Mouse (Mus musculus) frontal cortex, postnatal 36 days (tissue): ENCODE measurements around the gene Ntm.

Experiments used
- DNase-seq, 2 experiments: peaks; one replicate each; pipeline ENCODE4 v3.0.0; 2022; ENCODE audit warnings: low spot score in 2 of 2

Ntm gene

DNA sequence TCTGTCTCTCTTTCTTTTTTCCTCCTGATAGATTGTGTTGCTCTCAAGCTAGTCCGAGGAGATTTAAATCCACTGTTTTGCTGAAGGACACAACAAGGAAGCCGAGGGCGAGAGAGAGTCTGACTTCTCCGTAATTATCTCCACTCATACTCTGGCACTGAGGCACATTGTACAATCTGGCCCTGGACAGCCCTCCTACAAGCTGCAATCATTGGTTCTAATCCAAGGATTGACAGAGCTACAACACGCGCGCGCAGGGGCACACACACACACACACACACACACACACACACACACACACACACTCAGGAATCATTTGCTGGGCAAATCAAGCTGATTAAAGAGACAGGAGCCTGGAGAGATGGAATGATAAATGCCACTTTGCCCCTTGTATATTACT is at the start of gene Ntm:
Gene Ntm (minus strand): TSS at position 164 of the 400 bp plus-strand sequence.
- DNase-seq, result peak; percentile 62 to 77

DNA sequence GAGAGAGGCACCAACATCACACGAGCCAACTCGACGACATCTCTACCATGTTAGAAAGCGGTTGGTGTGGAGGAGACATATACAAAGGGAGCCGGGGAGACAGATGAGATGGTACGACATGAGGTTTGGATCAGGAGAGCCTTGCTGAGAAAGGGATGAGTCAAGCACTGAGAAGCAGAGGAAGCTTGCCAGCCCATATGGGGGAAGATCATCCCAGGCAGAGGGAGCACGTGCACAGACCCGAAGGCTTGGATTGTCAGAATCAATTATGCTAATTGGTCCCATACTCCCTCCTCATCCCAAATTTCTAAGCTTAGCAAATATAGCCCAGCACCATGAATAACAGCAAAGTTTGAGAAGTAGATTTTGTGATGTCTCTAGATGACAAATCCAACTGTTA is 42.8 kb upstream of the Ntm start:
- DNase-seq, result peak; percentile 43 to 49

DNA sequence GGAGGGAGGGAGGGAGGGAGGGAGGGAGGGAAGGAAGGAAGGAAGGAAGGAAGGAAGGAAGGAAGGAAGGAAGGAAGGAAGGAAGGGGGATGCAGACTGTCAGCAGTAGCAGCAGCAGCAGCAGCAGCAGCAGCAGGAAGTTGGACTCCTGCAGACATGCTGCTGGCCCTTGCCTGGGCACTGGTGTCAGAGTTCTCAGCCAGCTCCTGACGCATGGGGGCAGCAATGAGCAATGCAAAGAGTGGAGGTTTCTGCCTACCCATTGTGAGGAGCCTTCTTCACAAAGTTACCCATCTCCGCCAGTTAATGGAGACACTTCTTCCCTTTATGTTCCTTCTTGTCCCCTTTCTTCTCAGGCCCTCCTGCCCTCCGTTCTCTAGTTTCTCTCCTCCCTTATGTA is 40.7 kb upstream of the Ntm start:
- peak; percentile 83 to 89 for DNase-seq

DNA sequence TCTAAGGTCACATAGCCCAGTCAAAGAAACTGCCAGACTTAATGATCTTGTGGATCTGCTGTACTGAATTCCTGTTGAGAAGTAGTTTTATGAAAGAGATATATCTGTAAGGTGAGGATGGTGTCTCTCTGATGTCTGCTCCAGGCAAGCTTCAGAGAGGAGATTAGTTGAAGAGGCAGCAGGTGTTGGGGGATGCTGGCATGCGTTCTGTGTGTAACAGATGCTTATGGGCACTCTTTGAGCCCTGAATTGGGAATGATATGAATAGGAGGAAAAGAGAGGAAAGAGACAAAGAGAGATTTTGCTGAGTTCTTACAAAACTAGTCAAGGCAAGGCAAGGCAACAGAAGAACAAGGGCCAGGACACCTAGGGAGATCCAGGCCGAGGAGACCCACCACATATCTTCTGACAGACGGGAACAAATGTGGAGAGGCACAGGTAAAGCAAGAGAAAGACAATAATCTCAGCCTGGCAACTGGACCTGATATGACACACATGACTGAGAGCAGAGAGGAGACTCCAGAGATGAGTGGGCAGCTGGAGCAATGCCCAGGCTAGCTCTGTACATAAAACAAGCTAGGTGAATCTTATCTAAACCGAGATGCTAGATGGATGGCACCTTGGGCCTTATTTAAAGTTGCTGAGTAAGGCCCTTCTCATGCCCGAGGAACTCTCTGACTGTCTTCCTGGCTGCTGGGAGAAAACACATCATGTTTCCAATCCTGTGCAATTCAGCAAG is 18.4 kb upstream of the Ntm start:
- no peak for DNase-seq

DNA sequence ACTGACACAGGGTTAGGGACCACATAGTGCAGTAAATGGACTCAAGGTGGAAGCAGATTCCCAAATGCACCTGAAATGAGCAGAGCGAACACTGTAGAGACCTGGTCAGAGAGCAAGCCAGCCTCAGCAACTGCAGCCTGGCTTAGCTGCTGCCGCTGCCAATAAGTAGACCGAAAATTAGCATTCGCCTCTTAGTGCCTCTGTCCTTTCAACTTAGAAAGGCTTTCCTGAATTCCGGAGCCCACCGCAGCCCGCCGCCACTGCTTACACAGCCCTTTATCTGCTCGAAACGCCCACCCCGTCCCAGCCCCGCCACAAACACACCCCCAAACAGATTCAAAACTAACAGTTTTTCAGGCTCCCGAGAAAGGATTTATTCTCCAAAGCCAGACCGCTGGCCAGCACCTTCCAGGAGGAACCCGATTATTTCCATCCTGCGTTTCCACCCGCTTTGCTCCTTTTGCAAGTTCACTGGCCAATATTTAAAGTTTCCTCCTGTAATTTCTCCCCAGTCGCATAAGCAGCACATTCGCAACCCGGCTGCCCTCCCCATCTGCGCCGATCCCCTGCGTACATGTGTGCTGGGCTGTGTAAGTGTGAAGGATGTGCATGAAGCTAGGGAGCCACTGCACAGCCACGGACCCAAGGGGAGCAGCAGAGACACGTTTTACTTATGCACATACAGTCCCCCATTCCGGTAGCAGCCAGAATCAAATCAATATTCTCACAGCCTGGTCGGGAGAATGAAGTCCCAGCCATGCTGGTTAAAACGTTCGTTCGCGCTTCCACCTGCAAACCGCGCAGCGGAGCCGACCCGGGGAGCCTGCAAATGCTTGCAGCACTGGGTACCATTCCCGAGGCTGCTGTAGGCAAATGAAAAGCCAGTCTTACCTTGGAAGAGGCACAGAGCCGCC is 730 bp downstream of the Ntm start:
- DNase-seq, result peak; percentile 61 to 62

DNA sequence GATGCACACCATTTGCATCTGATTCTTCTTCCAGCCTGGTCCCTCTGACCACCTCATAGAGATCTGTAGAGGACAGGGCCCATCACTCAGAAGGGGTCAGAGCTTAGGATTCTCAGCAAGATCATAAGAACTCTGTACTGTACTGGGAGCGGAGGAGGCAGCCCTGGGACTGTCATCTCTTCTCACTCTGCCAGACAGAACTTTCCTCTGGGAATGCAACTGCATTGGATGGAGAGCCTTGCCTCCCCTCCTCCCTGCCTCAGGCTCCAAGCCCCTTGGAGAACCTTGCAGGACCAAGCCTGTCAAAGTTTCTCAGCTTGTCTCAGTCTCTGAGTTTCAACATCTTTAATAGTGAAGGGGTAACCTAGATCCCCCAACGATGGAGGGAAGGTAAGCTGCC is 1.4 kb downstream of the Ntm start:
- DNase-seq, result no peak

DNA sequence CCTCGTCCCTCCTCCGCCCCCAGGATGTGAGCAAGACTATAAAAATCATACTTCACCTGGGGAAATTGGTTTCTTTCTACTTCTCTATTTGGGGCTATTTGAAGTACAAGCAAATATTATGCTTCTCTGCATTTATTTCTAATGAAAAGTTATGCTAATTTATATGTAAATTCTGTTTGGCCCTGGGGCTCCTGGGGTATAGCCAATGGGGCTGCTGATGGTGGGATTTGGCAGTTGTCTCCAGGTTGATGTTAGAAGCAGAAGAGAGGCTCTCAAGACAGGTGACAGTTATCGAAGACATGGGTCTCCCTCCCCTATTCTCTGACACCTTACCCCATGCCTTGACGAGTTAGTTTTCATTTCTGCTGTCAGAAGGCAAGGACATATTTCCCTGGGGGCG is 2.2 kb downstream of the Ntm start:
- no peak for DNase-seq

DNA sequence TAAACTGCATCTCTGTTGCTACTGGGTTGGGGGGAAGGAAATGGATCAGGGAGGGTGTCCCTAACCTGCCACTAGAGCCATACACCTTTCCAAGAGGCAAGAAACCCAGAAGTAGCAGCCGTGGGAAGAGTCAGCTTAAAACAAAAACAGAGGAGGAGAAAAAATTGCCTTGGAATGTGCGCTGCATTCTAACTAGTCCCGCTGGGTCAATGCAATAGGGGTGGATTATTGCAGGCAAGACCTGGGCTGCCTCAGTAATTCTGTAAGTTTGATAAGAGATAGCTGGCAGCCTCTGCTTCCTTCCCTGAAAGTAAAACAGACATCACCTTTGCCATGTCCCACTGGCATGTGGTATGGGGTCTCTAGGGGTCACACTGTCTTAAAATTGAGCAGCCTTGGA is 2.7 kb downstream of the Ntm start:
- no peak for DNase-seq

DNA sequence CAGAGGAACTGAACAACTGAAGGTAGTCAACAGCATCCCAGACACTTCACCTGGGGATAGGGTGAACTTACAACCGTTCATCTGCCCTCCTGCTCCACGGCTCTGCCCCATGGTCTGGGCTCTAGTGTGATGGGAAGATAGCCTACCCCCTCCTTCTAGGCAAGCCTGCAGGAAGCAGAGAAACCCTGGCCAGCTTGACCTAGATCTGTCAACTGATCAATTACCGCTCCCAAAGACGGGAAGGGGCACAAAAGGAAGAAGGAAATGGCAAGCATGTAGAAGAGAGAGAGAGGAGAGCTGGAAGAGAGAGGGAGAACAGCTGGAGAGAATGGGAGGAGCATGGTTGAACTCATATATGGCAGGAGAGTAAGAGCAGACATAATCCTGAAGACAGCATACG is 6.0 kb downstream of the Ntm start:
- no peak for DNase-seq

DNA sequence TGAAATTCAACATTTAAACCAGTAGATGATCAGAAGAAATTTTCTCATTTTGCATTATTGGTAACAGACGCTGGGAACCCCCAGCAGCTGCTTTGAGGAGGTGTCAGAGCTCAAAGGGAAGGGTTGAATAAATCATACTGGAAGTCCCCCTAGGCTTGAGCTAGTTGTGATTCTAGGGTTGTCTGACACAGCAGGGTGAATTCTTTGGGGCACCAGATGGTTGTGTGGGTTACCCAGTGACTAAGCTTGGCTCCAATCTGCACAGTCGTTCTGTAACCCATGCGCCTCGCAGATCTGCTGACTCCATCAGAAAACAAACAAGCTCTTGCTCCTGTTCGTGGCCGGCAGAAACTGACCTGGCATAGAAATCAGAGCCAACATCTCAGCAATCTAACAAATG is 8.9 kb downstream of the Ntm start:
- peak; percentile 58 to 71 for DNase-seq

DNA sequence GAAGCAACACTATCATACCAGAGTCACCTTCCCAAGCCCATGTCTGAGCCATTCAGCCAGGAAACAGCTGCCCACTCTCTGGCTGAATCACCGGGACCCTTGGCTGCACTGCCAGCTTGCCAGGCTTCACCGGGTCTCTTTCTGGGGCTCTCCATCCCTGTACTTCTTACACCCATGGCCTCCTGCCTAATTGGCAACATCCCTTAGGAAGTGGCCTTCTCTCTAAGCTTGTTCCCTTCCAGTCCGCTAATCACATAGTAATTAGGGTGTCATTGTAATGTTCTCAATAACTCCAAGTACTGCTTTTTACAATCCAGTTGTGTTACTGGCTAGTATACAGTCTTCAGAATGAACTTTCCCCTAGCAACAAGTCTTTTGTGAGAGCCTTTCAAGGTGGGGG is 13.9 kb downstream of the Ntm start:
- no peak for DNase-seq

DNA sequence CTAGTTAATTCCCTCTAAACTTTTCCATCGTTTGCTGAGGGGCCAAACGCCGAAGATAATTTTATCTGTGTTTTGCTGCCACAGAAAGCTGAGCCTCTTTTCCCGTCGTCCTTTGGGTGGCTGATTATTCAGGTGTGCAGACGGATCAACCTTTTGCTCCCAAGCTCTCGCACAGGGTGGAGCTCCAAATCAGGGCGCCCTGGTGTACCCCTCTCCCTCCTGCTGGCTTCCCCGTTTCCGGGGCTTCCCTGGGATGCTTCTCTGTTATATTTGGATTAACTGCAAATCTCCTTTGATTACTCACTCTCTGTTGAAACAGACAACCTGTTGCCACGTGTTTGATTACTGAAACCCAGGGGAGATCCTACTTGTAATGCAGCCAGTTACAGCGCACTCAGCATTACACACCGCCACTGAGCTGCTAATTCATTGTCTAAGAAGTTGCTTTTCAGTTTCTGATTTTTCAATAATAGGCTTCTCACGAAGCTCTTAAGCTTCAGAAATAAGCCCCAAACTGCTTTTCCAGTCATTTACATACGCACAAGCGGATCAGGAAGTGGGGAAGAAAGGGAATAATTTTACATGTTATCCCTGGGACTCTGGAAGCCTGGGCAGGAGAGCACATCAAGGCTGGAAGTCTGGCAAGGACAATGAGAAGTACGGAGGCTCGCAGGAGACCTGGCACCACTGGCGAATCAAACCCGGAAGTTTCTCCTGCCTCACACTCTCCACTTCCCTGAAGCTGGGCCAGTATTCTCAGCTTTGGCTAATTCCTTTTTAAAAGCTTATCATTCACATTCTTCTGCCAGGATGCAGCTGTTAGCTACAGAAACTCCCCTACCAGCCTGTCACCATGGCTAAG is 19.5 kb downstream of the Ntm start:
- DNase-seq, result no peak

DNA sequence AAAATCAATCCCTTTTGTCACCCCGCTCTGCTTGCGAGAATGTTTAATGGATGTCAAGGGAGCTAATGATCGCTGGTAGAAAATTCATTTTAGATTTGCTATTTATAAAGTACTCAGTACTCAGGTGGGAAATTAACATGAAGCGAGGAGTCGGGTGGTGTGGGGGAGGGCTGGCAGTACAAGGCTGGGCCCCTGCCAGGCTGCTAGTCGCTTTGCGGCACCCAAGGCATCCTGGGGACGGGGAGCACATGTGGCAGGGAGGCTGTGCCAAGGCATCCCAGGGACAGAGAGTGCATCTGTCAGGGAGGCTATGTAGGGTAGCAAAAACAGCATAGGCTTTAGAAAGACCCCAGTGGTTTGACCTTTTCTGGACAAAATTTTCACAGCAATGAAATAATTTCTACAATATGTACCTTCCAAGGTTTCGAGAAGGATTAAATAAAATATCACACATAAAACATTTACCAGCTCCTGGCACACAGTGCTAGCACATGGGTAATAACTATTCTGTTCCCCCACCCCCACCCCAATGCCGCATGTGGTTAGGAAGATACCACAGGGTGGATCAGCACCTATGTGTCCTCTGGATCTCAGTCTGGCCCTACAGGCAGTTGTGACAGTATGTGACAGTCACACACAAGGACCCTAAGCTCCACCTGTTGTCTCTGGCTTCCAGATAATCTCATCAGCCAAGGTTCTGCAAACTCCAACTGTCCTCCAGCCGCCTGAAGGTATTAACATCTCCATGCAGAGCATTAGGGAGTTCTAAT is 20.6 kb downstream of the Ntm start:
- peak in 1 of 2 experiments; percentile 48 for DNase-seq

DNA sequence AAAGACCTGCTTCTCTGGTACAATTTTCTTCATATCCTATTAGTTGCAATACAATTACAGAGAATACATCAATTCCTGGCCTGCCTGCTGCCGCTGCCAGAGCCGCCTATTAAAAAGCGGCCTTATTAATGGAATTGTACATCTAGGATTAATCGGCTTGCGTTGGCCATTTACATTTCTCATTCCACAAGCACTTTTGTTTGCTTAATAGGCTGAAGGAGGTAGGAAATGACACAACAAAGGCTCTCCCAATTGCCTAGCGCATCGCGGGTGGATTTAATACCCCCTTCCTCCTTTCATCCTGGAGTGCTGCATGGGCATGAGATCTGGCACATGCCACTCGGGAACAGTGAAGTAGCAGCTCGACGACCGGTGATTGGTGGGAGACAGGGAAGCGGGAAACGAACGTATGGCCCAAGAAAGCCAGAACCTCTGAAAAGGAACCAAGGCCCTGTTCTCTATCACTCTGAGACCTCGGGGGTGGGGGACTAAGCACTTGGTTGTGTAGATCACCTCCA is 23.4 kb downstream of the Ntm start:
- no peak for DNase-seq

DNA sequence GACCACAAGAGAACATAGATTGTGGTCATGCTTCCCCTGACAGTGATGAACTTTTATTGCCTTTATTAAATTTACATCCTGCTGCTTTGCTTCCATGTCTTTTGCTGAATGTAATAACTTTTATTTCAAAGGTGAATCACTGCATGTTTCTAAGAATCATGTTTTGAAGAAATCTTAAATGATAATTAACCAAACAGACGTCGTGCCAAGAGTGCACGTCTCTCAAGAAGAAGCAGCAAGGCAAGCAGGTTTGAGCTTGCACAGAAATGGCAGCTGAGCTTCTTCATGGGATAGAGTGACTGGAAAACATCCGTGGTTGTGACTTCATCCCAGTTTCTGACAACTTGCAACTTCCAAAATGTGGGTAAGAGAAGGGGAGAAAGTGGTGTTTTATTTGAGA is 34.1 kb downstream of the Ntm start:
- DNase-seq, result no peak

DNA sequence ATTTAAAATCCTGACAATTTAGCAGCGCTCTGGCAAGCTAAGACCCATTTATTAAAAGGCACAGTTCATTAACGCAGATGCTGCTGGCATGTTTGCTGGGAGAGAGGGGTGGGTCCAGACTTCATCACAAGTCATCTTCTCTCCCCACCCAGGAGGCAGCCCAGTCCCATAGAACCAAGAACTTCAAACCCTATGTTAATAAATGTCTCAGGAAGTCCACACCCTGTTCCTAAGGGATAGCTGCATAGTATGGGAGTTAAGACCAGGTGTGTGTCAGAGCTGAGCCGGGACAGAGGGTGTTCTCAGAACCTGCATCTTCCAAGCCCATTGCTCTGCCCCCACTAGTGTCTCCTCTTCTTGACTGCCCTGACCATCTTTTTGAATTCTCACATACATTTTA is 37.6 kb downstream of the Ntm start:
- DNase-seq, result no peak

DNA sequence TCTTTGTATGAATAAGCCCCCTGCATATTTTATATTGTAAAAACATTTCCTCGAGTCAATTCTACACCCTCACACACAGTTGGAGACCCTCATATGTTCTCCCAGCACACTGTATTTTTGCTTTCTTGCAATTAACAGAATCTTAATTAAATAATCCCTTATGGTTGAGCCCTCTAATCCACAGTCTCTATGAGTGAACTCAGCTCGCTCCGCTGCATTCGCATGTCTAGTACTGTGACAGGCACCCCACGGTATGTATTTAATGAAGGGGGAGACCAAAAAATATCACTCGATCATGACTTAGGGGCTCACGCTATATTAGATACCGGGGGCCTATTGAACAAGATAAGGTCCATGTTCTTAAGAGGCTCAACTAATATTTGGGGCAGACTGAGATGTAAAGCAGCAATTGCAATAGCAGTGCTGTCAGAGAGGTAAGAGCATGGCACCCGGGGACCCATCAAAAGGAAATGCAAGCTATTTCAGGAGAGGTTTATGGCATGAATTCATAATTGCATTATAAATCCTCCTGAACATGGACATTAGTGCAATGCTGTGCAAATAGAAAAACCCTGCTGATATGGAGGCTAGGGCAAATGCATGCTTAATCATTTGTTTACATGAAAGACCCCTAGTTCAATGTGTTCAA is 64.4 kb downstream of the Ntm start:
- no peak for DNase-seq

DNA sequence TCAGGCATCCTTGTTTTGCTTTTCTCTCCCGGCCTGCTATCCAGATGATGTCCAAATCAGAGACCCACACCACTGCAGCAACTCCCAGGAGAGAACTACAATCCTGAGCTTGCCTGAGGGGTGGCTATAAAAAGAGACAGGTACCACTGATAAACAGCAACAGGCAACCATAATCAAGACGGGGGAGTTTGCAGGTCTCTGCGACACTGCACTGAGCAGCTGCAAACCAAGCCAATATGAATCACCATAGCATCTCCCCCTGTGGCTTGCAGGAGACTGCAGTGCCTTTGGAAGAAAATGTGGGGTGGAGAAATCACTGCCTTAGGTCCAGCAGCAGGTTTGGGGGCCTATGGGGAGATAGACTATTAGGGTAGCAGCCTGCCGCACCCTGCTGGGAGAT is 65.5 kb downstream of the Ntm start:
- DNase-seq, result no peak

DNA sequence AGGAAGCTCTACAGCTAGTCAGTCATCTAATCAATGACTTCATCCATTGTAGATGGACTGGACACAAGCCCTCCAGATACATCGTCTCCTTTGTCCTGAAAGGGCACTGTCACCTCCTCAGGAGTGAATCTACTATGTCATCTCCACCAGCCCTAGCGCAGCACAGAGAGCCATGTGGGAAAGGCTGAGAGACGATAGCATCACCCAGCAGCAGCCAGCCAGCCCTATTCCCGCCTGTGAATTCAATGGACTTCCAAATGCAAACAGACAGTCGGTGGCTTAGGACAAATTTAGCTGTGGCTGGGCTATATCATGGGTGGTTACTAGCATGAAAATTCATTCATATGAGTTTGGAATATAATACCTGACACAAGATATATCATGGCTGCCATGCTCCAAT is 70.1 kb downstream of the Ntm start:
- DNase-seq, result no peak

DNA sequence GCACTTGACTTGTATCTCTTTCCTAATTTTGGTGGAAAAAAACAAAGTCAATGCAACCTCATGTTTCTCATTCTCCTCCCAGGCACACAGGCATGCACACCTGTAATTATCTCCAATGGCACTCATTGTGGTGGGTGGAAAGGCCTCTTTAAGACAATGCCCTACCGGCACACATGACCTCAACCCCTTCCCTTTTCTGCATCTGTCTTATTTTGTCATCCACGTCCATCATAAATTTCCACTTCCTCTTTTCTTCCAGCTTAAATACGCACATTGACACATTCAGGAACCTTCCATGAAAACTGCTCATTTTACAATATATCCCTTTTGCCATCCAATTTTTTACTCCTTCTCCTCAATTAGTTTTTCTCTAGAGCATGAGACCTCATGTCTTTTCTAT is 74.2 kb downstream of the Ntm start:
- no peak for DNase-seq

DNA sequence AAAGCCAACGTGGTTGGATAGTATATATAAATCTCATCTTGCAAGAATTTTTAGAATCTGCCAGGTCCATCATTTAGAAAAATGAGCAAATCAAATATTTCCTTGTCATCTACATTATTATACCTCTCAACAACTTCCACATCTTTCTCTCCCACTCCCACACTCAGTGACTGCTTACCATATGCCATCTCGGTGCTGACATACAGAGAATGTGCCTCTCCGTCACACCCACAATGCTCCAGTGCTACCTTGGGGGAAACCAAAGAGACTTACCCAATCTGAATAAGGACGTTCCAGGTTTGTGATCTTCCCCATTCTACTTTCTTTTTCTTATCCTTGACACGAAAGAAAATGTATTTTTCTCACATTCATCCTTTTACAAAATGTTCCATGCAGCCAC is 75.0 kb downstream of the Ntm start:
- peak in 1 of 2 experiments; percentile 40 for DNase-seq
